Mouse (Mus musculus): ENCODE measurements at regions not wholly inside any gene's neighbourhood (a gene's known extent, or its start where the extent isn't known, plus 50 kb on each side); places are given as distances from the start of the nearest gene placed in this dataset.

GRCm38 (mm10) chr2:108584799-108585198 lies 695.7 kb upstream of the Kif18a start:
- DNase-seq (ENCODE audit: low read depth, low spot score) = no peak

GRCm38 (mm10) chr2:108593555-108593954 lies 687.0 kb upstream of the Kif18a start:
- DNase-seq (ENCODE audit: low read depth, low spot score) = no peak

GRCm38 (mm10) chr2:108600346-108600745 lies 680.2 kb upstream of the Kif18a start:
- no peak for DNase-seq (ENCODE audit: low read depth, low spot score)

GRCm38 (mm10) chr2:108619580-108619979 lies 661.0 kb upstream of the Kif18a start:
- DNase-seq (ENCODE audit: low read depth, low spot score) = no peak

- DNase-seq (ENCODE audit: low read depth, low spot score) = peak; percentile 24
These were observed 658.0 kb upstream of the Kif18a start for GRCm38 (mm10) chr2:108622367-108623162.

- no peak for DNase-seq (ENCODE audit: low read depth, low spot score)
These were observed 644.9 kb upstream of the Kif18a start for GRCm38 (mm10) chr2:108635644-108636043.

GRCm38 (mm10) chr2:108660697-108661388 lies 619.7 kb upstream of the Kif18a start:
- DNase-seq (ENCODE audit: low read depth, low spot score) = no peak

GRCm38 (mm10) chr2:108677777-108678380 lies 602.7 kb upstream of the Kif18a start:
- no peak for DNase-seq (ENCODE audit: low read depth, low spot score)

- no peak for DNase-seq (ENCODE audit: low read depth, low spot score)
These were observed 599.0 kb upstream of the Kif18a start for GRCm38 (mm10) chr2:108681574-108681973.

- no peak for DNase-seq (ENCODE audit: low read depth, low spot score)
These were observed 594.4 kb upstream of the Kif18a start for GRCm38 (mm10) chr2:108686019-108686743.

- DNase-seq (ENCODE audit: low read depth, low spot score) = peak; percentile 62
These were observed 590.4 kb upstream of the Kif18a start for GRCm38 (mm10) chr2:108690091-108690490.

- no peak for DNase-seq (ENCODE audit: low read depth, low spot score)
These were observed 589.2 kb upstream of the Kif18a start for GRCm38 (mm10) chr2:108691156-108692007.

GRCm38 (mm10) chr2:108701308-108701707 lies 579.2 kb upstream of the Kif18a start:
- DNase-seq (ENCODE audit: low read depth, low spot score) = no peak

GRCm38 (mm10) chr2:108707856-108708855 lies 572.4 kb upstream of the Kif18a start:
- DNase-seq (ENCODE audit: low read depth, low spot score) = no peak

GRCm38 (mm10) chr2:108742079-108742478 lies 538.5 kb upstream of the Kif18a start:
- DNase-seq (ENCODE audit: low read depth, low spot score) = no peak

GRCm38 (mm10) chr2:108743511-108743910 lies 537.0 kb upstream of the Kif18a start:
- DNase-seq (ENCODE audit: low read depth, low spot score) = peak; percentile 72

GRCm38 (mm10) chr2:108744797-108745196 lies 535.7 kb upstream of the Kif18a start:
- DNase-seq (ENCODE audit: low read depth, low spot score) = no peak

- no peak for DNase-seq (ENCODE audit: low read depth, low spot score)
These were observed 526.9 kb upstream of the Kif18a start for GRCm38 (mm10) chr2:108753494-108754225.

- DNase-seq (ENCODE audit: low read depth, low spot score) = no peak
These were observed 524.7 kb upstream of the Kif18a start for GRCm38 (mm10) chr2:108755821-108756220.

All from mesoderm, embryonic 11.5 days (tissue).